Comparison of ENCODE assay signal across 19 mouse cellular contexts in genomic region chr11:63926901-63927300, GRCm38 (mm10). TPM values are rescaled to one million over a fixed set of nuclear protein-coding genes. Genes with fewer than 3 reads are reported as not detected.
DNase-seq lines count a peak whose midpoint lies in the region; ATAC-seq and TF ChIP-seq lines count a peak whose summit lies in the region.
"Had no signal": no experiment of that assay in that cellular context is flagged by ENCODE, and none has a peak within 500 bp of the region (broad histone marks: within the 10 kb centered on the region; RNA-seq: fewer than 3 reads in every experiment).

No protein-coding gene starts in this region.

- H3K36me3 ChIP-seq in liver, embryonic 13.5 days, result no peaks in the 10 kb centered on the region
- no peaks in the 10 kb centered on the region for H3K36me3 ChIP-seq in liver, postnatal 0 days (replicated peaks; ENCODE audit: insufficient read depth, low read length)
- no peaks in the 10 kb centered on the region for H3K36me3 ChIP-seq in ES-Bruce4 (ENCODE audit: control insufficient read depth, insufficient read depth, low read length, poor library complexity, severe bottlenecking)
- H3K36me3 ChIP-seq: embryonic facial prominence, embryonic 10.5 days; G1E; heart, embryonic 12.5 days; hindbrain, embryonic 15.5 days had no signal

- DNase-seq in liver, embryonic 13.5 days, result peak; percentile 9
- DNase-seq in liver, postnatal 0 days, result no peak
- peak; percentile 21 for DNase-seq in induced T-regulatory cell, adult 2 months (ENCODE audit: low read depth)
- DNase-seq in kidney, adult 18-20 months, result no peak
- no peak for DNase-seq in urinary bladder, postnatal 36 days (ENCODE audit: low spot score in 2 of 2)
- DNase-seq in ovary, postnatal 14 days (ENCODE audit: low spot score), result no peak
- DNase-seq: adrenal gland, postnatal 14 days; cerebellum, adult 11-12 months; cerebellum, adult 9-11 months; cerebellum, postnatal 36 days; forebrain, postnatal 0 days; gastrocnemius, postnatal 14 days had no signal

- no peak overlapping the region for H3K4me2 ChIP-seq in liver, embryonic 13.5 days
- H3K4me2 ChIP-seq in liver, postnatal 0 days (ENCODE audit: low read depth, low read length), result no peak overlapping the region
- H3K4me2 ChIP-seq: forebrain, embryonic 13.5 days; heart, embryonic 12.5 days; hindbrain, embryonic 15.5 days had no signal

- TF ChIP-seq CTCF in liver, postnatal 0 days (IDR thresholded peaks at IDR 0.05; ENCODE audit: low read depth), result no peak
- no peak for TF ChIP-seq CTCF in ES-Bruce4 (IDR thresholded peaks at IDR 0.05; ENCODE audit: low read depth, low read length)

- ATAC-seq in liver, embryonic 13.5 days (ENCODE audit: low read depth), result no peak
- no peak for ATAC-seq in liver, postnatal 0 days
- ATAC-seq: activated CD4-positive, CD25-positive, alpha-beta regulatory T cell, adult 4 months; forebrain, embryonic 13.5 days; forebrain, postnatal 0 days had no signal

- H3K27me3 ChIP-seq in liver, embryonic 13.5 days, result peaks cover 56% of the 10 kb centered on the region
- H3K27me3 ChIP-seq in liver, postnatal 0 days (ENCODE audit: insufficient read depth, low read length), result peaks cover 33% of the 10 kb centered on the region
- peaks cover 7% of the 10 kb centered on the region for H3K27me3 ChIP-seq in ES-Bruce4 (ENCODE audit: control insufficient read depth, insufficient read depth, low read length, poor library complexity, severe bottlenecking)

- H3K27ac ChIP-seq in liver, embryonic 13.5 days, result no peak overlapping the region
- H3K27ac ChIP-seq in liver, postnatal 0 days (ENCODE audit: low read depth), result no peak overlapping the region
- H3K27ac ChIP-seq in ES-Bruce4 (ENCODE audit: insufficient read depth, low read length), result peak overlapping the region; percentile 66
- H3K27ac ChIP-seq: embryonic facial prominence, embryonic 10.5 days; forebrain, embryonic 13.5 days; hindbrain, embryonic 15.5 days had no signal

- H3K9ac ChIP-seq in liver, embryonic 13.5 days, result no peak overlapping the region
- H3K9ac ChIP-seq in liver, postnatal 0 days (replicated peaks), result no peak overlapping the region
- H3K9ac ChIP-seq in ES-Bruce4 (ENCODE audit: low read depth, poor library complexity, severe bottlenecking), result no peak overlapping the region
- H3K9ac ChIP-seq: forebrain, embryonic 13.5 days; forebrain, postnatal 0 days; heart, embryonic 12.5 days; hindbrain, embryonic 15.5 days had no signal

- H3K4me3 ChIP-seq in liver, embryonic 13.5 days (replicated peaks), result no peak overlapping the region
- no peak overlapping the region for H3K4me3 ChIP-seq in liver, postnatal 0 days (ENCODE audit: low read depth, low read length)
- no peak overlapping the region for H3K4me3 ChIP-seq in ES-Bruce4 (ENCODE audit: low read depth, low read length)
- H3K4me3 ChIP-seq: embryonic facial prominence, embryonic 10.5 days; forebrain, embryonic 13.5 days; heart, embryonic 12.5 days; hindbrain, embryonic 15.5 days had no signal

- WGBS in liver, embryonic 13.5 days (ENCODE audit: insufficient replicate concordance), result 63% methylated on average over 6 of the region's 6 CpGs
- 71% methylated on average over 6 of the region's 6 CpGs for WGBS in liver, postnatal 0 days (ENCODE audit: insufficient replicate concordance)

- peaks cover 30% of the 10 kb centered on the region for H3K4me1 ChIP-seq in liver, embryonic 13.5 days (replicated peaks)
- peaks cover 18% of the 10 kb centered on the region; the same call in 1 of the 2 replicates for H3K4me1 ChIP-seq in liver, postnatal 0 days (ENCODE audit: insufficient read depth)
- H3K4me1 ChIP-seq in ES-Bruce4 (ENCODE audit: control insufficient read depth, insufficient read depth, low read length), result peaks cover 4% of the 10 kb centered on the region

- no peaks in the 10 kb centered on the region for H3K9me3 ChIP-seq in liver, embryonic 13.5 days (replicated peaks)
- no peaks in the 10 kb centered on the region for H3K9me3 ChIP-seq in liver, postnatal 0 days (ENCODE audit: low read length)
- no peaks in the 10 kb centered on the region for H3K9me3 ChIP-seq in ES-Bruce4 (replicated peaks; ENCODE audit: control insufficient read depth, insufficient read depth, low read length, poor library complexity, severe bottlenecking)
- H3K9me3 ChIP-seq: embryonic facial prominence, embryonic 10.5 days; forebrain, embryonic 13.5 days; heart, embryonic 12.5 days; hindbrain, embryonic 15.5 days had no signal

- no peak for TF ChIP-seq EP300 in liver, postnatal 0 days (IDR thresholded peaks at IDR 0.05; ENCODE audit: low read depth)
- peak; percentile 60; the same call in 1 of the 2 replicates for TF ChIP-seq EP300 in ES-Bruce4 (IDR thresholded peaks at IDR 0.05; ENCODE audit: insufficient read depth, low read depth, low read length)

- TF ChIP-seq POLR2A in ES-Bruce4 (IDR thresholded peaks at IDR 0.05; ENCODE audit: insufficient read depth, low read length), result no peak

RNA-seq across cellular contexts. Expression of gene Hs3st3b1, which starts 4.8 kb away (rescaled TPM):
- polyA plus RNA-seq in liver, embryonic 13.5 days (2015; fragmentation: Nextera tagmentation; extraction: Ambion mirVana), result 12.6 and 17.3 TPM in 2 replicates
- polyA plus RNA-seq in liver, postnatal 0 days (2015; fragmentation: Nextera tagmentation; extraction: Ambion mirVana), result 20.0 and 21.1 TPM in 2 replicates
- polyA plus RNA-seq in ES-Bruce4 (2011; ENCODE audit: insufficient read depth, insufficient read length, low read depth, missing spikeins), result 8.4 and 9.6 TPM in 2 replicates
- polyA plus RNA-seq: G1E had no signal

Comparison
In these comparisons a context has a peak if more than half of its experiments do, and no peak if none do; other contexts are left out.
1. DNase-seq: peak in liver, embryonic 13.5 days (single experiment) and induced T-regulatory cell, adult 2 months (single experiment); none in liver, postnatal 0 days (single experiment), kidney, adult 18-20 months (single experiment), urinary bladder, postnatal 36 days (0 of 2) and ovary, postnatal 14 days (single experiment).